In genomic region chr10:78632311-78632710, GRCm38 (mm10) we compare ENCODE assay signal across 8 mouse cellular contexts. TPM values are rescaled to one million over a fixed set of nuclear protein-coding genes. Genes with fewer than 3 reads are reported as not detected.
A peak's percentile ranks its signal among the peaks of the same experiment; 100 is the strongest.
DNase-seq lines count a peak whose midpoint lies in the region; ATAC-seq lines count a peak whose summit lies in the region.

No protein-coding gene starts in this region.

- no peaks in the 10 kb centered on the region for H3K27me3 ChIP-seq in midbrain, embryonic 14.5 days (ENCODE audit: control insufficient read depth, insufficient read depth, low read length)
- H3K27me3 ChIP-seq in intestine, embryonic 15.5 days (replicated peaks) = no peaks in the 10 kb centered on the region

- peak overlapping the region; percentile 32 for H3K4me2 ChIP-seq in midbrain, embryonic 14.5 days (ENCODE audit: low read length)
- no peak overlapping the region for H3K4me2 ChIP-seq in intestine, embryonic 15.5 days (replicated peaks)

- 0 out of 2 replicates have a peak overlapping the region, but pooled peaks have one; percentile 20 for H3K9ac ChIP-seq in midbrain, embryonic 14.5 days (replicated peaks; ENCODE audit: low read length)
- H3K9ac ChIP-seq in intestine, embryonic 15.5 days = no peak overlapping the region

- no peak overlapping the region for H3K27ac ChIP-seq in midbrain, embryonic 14.5 days (replicated peaks; ENCODE audit: low read depth, low read length)
- no peak overlapping the region for H3K27ac ChIP-seq in intestine, embryonic 15.5 days

- peak; percentile 69; the same call in 1 of the 2 replicates for ATAC-seq in granulocyte monocyte progenitor cell, adult 5-6 weeks (replicated peaks; ENCODE audit: poor library complexity, severe bottlenecking)
- ATAC-seq in midbrain, embryonic 14.5 days (ENCODE audit: low FRiP score, low TSS enrichment) = peak; percentile 58; the same call in 1 of the 2 replicates
- no peak for ATAC-seq in intestine, embryonic 15.5 days

- H3K4me3 ChIP-seq in midbrain, embryonic 14.5 days (replicated peaks; ENCODE audit: low read depth, low read length) = 0 out of 2 replicates have a peak overlapping the region, but pooled peaks have one; percentile 12
- no peak overlapping the region for H3K4me3 ChIP-seq in intestine, embryonic 15.5 days (replicated peaks)

- no peaks in the 10 kb centered on the region for H3K9me3 ChIP-seq in midbrain, embryonic 14.5 days (ENCODE audit: control insufficient read depth, low read length)
- no peaks in the 10 kb centered on the region for H3K9me3 ChIP-seq in intestine, embryonic 15.5 days

- 16% methylated on average over 6 of the region's 6 CpGs for WGBS in midbrain, embryonic 14.5 days
- WGBS in intestine, embryonic 15.5 days = 6% methylated on average over 6 of the region's 6 CpGs

- no peaks in the 10 kb centered on the region for H3K4me1 ChIP-seq in midbrain, embryonic 14.5 days (ENCODE audit: control insufficient read depth, insufficient read depth, low read length)
- H3K4me1 ChIP-seq in intestine, embryonic 15.5 days (replicated peaks) = no peaks in the 10 kb centered on the region

- H3K36me3 ChIP-seq in midbrain, embryonic 14.5 days (ENCODE audit: control insufficient read depth, insufficient read depth, low read length) = no peaks in the 10 kb centered on the region
- no peaks in the 10 kb centered on the region for H3K36me3 ChIP-seq in intestine, embryonic 15.5 days

- DNase-seq in ovary, postnatal 14 days (ENCODE audit: low spot score) = peak; percentile 10
- no peak for DNase-seq in ovary, postnatal 10 days (ENCODE audit: low spot score)
- peak; percentile 29 to 32 for DNase-seq in cerebellum, postnatal 36 days
- peak; percentile 12 for DNase-seq in left cerebral cortex, adult 11 months (ENCODE audit: low spot score)
- DNase-seq in midbrain, embryonic 14.5 days = peak; percentile 79
- DNase-seq in thymus, postnatal 0 days (ENCODE audit: low spot score) = peak; percentile 36

RNA-seq across cellular contexts. Expression of gene Olfr1357, which starts 14.4 kb away (rescaled TPM):
- total RNA-seq in granulocyte monocyte progenitor cell, adult 5-6 weeks (2014; fragmentation: Nextera tagmentation) = not detected in 2 replicates
- not detected in 2 replicates for total RNA-seq in granulocyte monocyte progenitor cell, adult 5-6 weeks (2017)
- not detected in 2 replicates for polyA plus RNA-seq in midbrain, embryonic 14.5 days (2014; fragmentation: Nextera tagmentation; extraction: Ambion mirVana)
- polyA plus RNA-seq in thymus, postnatal 0 days (2015; fragmentation: Nextera tagmentation; extraction: Ambion mirVana) = 0.05 and 0.18 TPM in 2 replicates
- not detected in 2 replicates for polyA plus RNA-seq in intestine, embryonic 15.5 days (2015; fragmentation: Nextera tagmentation; extraction: Ambion mirVana)

RNA-seq across cellular contexts. Expression of gene Syde1, which starts 40.5 kb away (rescaled TPM):
- total RNA-seq in granulocyte monocyte progenitor cell, adult 5-6 weeks (2014; fragmentation: Nextera tagmentation) = 0.21 and 2.4 TPM in 2 replicates
- 0.43 and 0.67 TPM in 2 replicates for total RNA-seq in granulocyte monocyte progenitor cell, adult 5-6 weeks (2017)
- polyA plus RNA-seq in midbrain, embryonic 14.5 days (2014; fragmentation: Nextera tagmentation; extraction: Ambion mirVana) = 2.3 and 4.3 TPM in 2 replicates
- 3.5 TPM in 2 replicates for polyA plus RNA-seq in thymus, postnatal 0 days (2015; fragmentation: Nextera tagmentation; extraction: Ambion mirVana)
- 12.7 and 13.9 TPM in 2 replicates for polyA plus RNA-seq in intestine, embryonic 15.5 days (2015; fragmentation: Nextera tagmentation; extraction: Ambion mirVana)

RNA-seq across cellular contexts. Expression of gene Ilvbl, which starts 58.2 kb away (rescaled TPM):
- total RNA-seq in granulocyte monocyte progenitor cell, adult 5-6 weeks (2014; fragmentation: Nextera tagmentation) = 32.0 and 52.0 TPM in 2 replicates
- 15.7 and 19.9 TPM in 2 replicates for total RNA-seq in granulocyte monocyte progenitor cell, adult 5-6 weeks (2017)
- polyA plus RNA-seq in midbrain, embryonic 14.5 days (2014; fragmentation: Nextera tagmentation; extraction: Ambion mirVana) = 46.4 and 48.5 TPM in 2 replicates
- 300 and 352 TPM in 2 replicates for polyA plus RNA-seq in thymus, postnatal 0 days (2015; fragmentation: Nextera tagmentation; extraction: Ambion mirVana)
- 59.4 and 63.9 TPM in 2 replicates for polyA plus RNA-seq in intestine, embryonic 15.5 days (2015; fragmentation: Nextera tagmentation; extraction: Ambion mirVana)
